Mouse (Mus musculus) small intestine, adult 2 months (tissue): ENCODE data around the gene Gm20388. TPM values are rescaled to one million over a fixed set of nuclear protein-coding genes. Genes with fewer than 3 reads are reported as not detected.
"Not testable (repeated sequence)": the region's sequence is repeated elsewhere in the genome, so short reads cannot be mapped to it uniquely, and the experiment has no call there.

ENCODE experiments used
- H3K27ac ChIP-seq: fragments of 200-500 bp; 2 replicates; pipeline ENCODE4 v1.5.1; 2012; ENCODE audit warnings: low read depth, low read length, control low read depth, inconsistent platforms; ENCODE audit not compliant: insufficient read depth
- H3K27me3 ChIP-seq: fragments of 200-500 bp; 2 replicates; pipeline ENCODE4 v1.6.1; 2012; ENCODE audit warnings: mild to moderate bottlenecking, moderate library complexity, low read length, inconsistent platforms; ENCODE audit not compliant: control insufficient read depth, insufficient read depth
- H3K36me3 ChIP-seq: fragments of 200-500 bp; 2 replicates; pipeline ENCODE4 v1.6.1; 2012; ENCODE audit warnings: mild to moderate bottlenecking, low read length, control low read depth, inconsistent platforms; ENCODE audit not compliant: control insufficient read depth, insufficient read depth
- H3K4me1 ChIP-seq: fragments of 200-500 bp; 2 replicates; pipeline ENCODE4 v1.6.1; 2012; ENCODE audit warnings: low read length, inconsistent platforms, mixed read lengths; ENCODE audit not compliant: control insufficient read depth, insufficient read depth, insufficient read length
- H3K4me3 ChIP-seq: fragments of 200-500 bp; 2 replicates; pipeline ENCODE4 v1.5.1; 2012; ENCODE audit warnings: low read depth, mild to moderate bottlenecking, control low read depth, inconsistent platforms, low read length, moderate library complexity
- CTCF ChIP-seq: fragments of 200-500 bp; IDR thresholded peaks from 2 replicates; pipeline ENCODE4 v1.5.1; 2012; ENCODE audit warnings: low read depth, mild to moderate bottlenecking, control low read depth, inconsistent platforms, low read length, moderate library complexity, mixed read lengths; ENCODE audit not compliant: insufficient replicate concordance, insufficient read length; ENCODE audit errors: extremely low read depth
- POLR2A ChIP-seq: fragments of 200-500 bp; IDR thresholded peaks from 2 replicates; pipeline ENCODE4 v1.6.1; 2012; ENCODE audit warnings: low read depth, mild to moderate bottlenecking, control low read depth, inconsistent platforms, low read length, moderate library complexity
- WGBS: fragments of 180-500 bp; shearing (Covaris S2); methylation state at CpG from one replicate; pipeline ENCODE4 v1.1.7; 2018; 5-methylcytosine and 5-hydroxymethylcytosine counted together
- polyA plus RNA-seq: library from polyadenylated mRNA; depleted of rRNA; stranded (reverse); fragments of >200 nt; gene quantifications from 2 replicates; pipeline ENCODE4 v1.2.3, GENCODE M21; 2012

Gm20388 gene
- polyA plus RNA-seq, 1 experiment = 37.3 TPM

DNA sequence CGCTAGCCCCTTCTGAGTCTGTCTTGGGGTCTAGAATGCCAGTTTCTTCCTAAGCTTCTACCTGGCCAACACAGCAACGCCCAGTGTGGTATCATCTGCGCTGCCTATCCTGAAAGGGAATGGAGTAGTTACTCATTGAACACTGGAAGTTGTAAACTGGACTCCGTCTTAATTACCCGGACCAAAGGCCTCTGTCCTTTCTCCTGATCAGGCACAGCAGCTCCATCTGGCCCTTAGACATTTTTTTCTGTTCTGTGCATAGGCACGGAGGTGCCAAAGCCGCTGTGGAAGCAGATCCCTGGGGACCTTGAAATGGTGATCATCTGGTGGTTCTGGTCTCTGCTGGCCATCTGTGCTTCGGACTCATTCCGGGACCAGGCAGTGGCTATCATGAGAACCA is 3283.1 kb downstream of the Gm20388 start:
- TF ChIP-seq CTCF = no peak
- TF ChIP-seq POLR2A = peak; percentile 71
- H3K27ac ChIP-seq = peak overlapping the region; percentile 92
- WGBS = 50% methylated on average over 9 of the region's 9 CpGs

DNA sequence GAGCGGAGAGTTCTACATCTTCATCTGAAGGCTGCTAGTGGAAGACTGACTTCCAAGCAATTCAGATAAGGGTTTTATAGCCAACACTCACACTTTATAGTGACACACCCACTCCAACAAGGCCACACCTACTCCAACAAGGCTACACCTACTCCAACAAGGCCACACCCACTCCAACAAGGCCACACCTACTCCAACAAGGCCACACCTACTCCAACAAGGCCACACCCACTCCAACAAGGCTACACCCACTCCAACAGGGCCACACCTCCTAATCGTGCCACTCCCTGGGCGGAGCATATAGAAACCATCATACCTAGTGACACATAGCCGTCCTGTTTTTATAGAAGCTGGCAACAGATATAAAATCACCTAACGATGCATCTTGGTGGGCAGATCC is 3286.4 kb downstream of the Gm20388 start:
- not testable (repeated sequence) for H3K36me3 ChIP-seq, H3K4me3 ChIP-seq, H3K27ac ChIP-seq, H3K27me3 ChIP-seq
- peaks cover 12% of the 10 kb centered on the region; the same call in 1 of the 2 replicates for H3K4me1 ChIP-seq
- 27% methylated on average over 5 of the region's 5 CpGs for WGBS

More for the DNA sequence above, 3283.1 kb downstream of the Gm20388 start:
- peak overlapping the region; percentile 65 for H3K4me3 ChIP-seq
- H3K27me3 ChIP-seq = no peaks in the 10 kb centered on the region
- no peaks in the 10 kb centered on the region for H3K36me3 ChIP-seq
- peaks cover 28% of the 10 kb centered on the region; the same call in 1 of the 2 replicates for H3K4me1 ChIP-seq

DNA sequence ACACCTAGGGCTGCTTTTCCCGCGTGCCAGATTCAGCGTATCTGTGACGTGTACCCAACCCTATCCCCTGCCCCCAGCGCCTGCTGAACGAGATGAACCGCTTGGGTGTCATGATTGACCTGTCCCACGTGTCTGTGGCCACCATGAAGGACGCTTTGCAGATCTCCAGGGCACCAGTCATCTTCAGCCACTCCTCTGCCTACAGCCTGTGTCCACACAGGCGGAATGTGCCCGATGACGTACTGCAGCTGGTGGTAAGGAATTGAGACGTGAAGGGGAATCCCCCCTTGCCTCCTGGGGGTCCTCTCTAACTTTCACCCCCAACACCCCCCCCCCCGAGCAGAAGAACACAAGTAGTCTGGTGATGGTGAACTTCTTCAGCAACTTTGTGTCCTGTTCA is 3289.2 kb downstream of the Gm20388 start:
- Histone ChIP-seq H3K4me3 (no peak overlapping the region), H3K36me3 (peaks cover 7% of the 10 kb centered on the region; the same call in 1 of the 2 replicates), H3K27me3 (no peaks in the 10 kb centered on the region), H3K4me1 (peaks cover 6% of the 10 kb centered on the region; the same call in 1 of the 2 replicates), H3K27ac (no peak overlapping the region)
- TF ChIP-seq POLR2A (no peak), CTCF (no peak)
- WGBS = 64% methylated on average over 14 of the region's 14 CpGs

DNA sequence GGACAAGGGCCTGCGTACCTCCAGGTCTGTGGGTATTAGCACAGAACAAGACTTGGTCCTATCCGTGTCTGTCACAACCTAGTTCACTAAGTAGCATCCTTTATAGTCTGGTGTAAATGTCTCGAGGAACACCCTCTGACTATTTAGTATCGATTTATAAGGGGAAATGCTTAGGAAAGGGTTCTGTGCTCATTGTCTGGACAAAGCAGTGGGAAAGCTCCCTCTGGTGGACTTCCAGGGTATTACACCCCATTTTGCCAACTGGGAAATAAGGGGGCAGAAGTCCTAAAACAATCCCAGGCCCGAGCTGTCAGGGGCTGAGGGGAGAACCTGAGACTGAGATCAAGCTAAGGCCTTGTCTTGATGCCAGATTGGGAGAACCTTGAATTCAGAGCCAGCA is 3291.6 kb downstream of the Gm20388 start:
- TF ChIP-seq CTCF = peak; percentile 58; the same call in 1 of the 2 replicates
- TF ChIP-seq POLR2A = no peak
- no peaks in the 10 kb centered on the region for H3K27me3 ChIP-seq
- no peak overlapping the region for H3K27ac ChIP-seq
- H3K4me1 ChIP-seq = peaks cover 4% of the 10 kb centered on the region; the same call in 1 of the 2 replicates
- no peak overlapping the region for H3K4me3 ChIP-seq
- WGBS = 20% methylated on average over 5 of the region's 5 CpGs
- peaks cover 25% of the 10 kb centered on the region for H3K36me3 ChIP-seq

DNA sequence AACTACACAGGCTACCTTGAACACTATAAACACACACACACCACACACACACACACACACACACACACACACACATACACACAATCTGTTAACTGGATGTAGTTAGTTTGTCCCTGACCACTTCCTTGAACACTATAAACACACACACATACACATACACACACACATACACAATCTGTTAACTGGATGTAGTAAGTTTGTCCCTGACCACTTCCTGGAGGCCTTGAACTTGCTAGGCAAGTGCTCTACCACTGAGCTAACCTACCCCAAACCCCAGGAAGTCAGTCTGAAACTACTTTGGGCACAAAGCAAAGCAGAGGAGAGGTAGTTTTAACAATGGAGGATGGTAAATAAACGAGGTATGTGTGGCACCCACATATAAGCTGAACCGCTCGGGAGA is 3292.9 kb downstream of the Gm20388 start:
- Histone ChIP-seq H3K4me3 (no peak overlapping the region), H3K4me1 (no peaks in the 10 kb centered on the region), H3K36me3 (peaks cover 37% of the 10 kb centered on the region), H3K27me3 (no peaks in the 10 kb centered on the region), H3K27ac (no peak overlapping the region)
- 78% methylated on average over 3 of the region's 3 CpGs for WGBS
- TF ChIP-seq POLR2A = no peak
- no peak for TF ChIP-seq CTCF

DNA sequence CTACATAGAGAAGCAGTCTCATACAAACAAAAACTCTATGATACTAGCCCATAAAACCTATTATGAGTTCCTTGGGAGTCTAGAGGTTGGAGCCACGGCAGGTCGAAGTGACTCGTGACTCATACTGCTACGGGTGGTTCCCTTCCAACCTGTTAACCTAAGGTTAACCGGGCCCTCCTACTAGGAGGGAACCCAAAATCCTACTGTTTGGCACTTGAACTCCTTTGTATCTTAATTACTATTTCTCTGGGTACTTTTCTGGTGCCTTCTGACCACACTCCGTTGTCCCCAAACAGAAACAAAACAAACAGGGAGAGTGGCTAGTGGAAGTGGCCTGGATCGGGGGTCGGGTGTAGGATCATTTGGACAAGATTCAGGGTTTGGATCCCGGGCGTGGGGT is 3301.2 kb downstream of the Gm20388 start:
- Histone ChIP-seq H3K27ac (peak overlapping the region; percentile 48), H3K27me3 (no peaks in the 10 kb centered on the region), H3K4me3 (peak overlapping the region; percentile 71), H3K36me3 (peaks cover 31% of the 10 kb centered on the region), H3K4me1 (peaks cover 4% of the 10 kb centered on the region)
- TF ChIP-seq CTCF (no peak), POLR2A (no peak)
- WGBS = 7% methylated on average over 10 of the region's 10 CpGs

DNA sequence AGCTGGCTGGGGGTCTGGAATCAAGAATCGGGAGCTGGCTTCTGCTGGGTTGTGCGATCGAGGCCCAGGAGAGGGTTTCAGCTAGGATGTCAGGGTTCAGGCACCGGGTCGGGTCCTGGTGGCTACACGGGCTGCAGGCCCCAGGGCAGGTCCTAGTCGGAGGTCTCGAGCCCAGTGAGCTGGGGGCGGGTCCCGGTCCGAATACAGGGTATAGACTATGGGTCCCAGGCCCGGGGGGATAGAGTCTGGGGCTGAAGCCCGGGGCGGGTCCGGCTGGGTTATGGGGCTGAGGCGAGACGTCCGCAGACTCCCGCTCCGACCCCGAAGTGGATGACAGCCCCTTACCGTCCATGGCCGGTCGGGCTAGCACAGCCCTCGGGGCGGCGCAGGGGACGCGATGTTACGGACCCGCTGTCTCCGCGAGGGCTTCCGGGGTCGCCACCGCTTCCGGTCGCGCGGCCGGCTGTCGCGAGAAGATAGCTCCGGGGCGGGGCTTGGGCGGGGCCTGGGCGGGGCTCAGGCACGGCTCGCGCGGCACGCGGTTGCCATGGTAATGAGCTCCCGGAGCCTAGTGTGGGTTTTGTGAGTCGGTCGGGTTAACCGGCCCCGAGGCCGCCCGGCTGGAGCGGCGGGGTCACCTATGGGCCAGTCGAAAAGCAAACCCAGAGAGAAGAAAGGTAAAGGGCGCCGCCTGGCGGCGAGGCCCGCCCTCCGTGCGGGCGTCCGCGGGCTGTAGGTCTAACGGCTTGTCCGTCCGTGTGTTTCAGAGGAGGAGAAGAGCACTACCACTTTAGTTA is 3301.9 kb downstream of the Gm20388 start, which contains the start of the genes Chmp1a and Spata33:
TSS of gene Chmp1a (minus strand) at position 443 of the 797 bp plus-strand sequence.
TSS of gene Spata33 (plus strand) at position 512 of the 797 bp plus-strand sequence.
- under 1% methylated on average over 76 of the region's 76 CpGs for WGBS
- H3K4me1 ChIP-seq = peaks cover 4% of the 10 kb centered on the region
- peaks cover 25% of the 10 kb centered on the region for H3K36me3 ChIP-seq
- TF ChIP-seq POLR2A (peak; percentile 80), CTCF (peak; percentile 91)
- peak within 1 kb of the TSS; percentile 48 for H3K27ac ChIP-seq
- no peaks in the 10 kb centered on the region for H3K27me3 ChIP-seq
- peak within 1 kb of the TSS; percentile 71 for H3K4me3 ChIP-seq
